Mouse (Mus musculus) CH12.LX (cell line): Measurements from ENCODE around the gene Rpn2. TPM values are rescaled to one million over a fixed set of nuclear protein-coding genes. Genes with fewer than 3 reads are reported as not detected.

ENCODE experiments used
- DNase-seq: peaks from one replicate; pipeline ENCODE4 v3.0.0-alpha.2; 2013; ENCODE audit errors: extremely low read depth
- H3K27ac ChIP-seq: 2 replicates; pipeline ENCODE4 v1.5.1; 2012; ENCODE audit warnings: low read depth, mild to moderate bottlenecking, control low read depth, moderate library complexity; ENCODE audit not compliant: insufficient read depth
- H3K27me3 ChIP-seq: replicated peaks from 2 replicates; pipeline ENCODE3; 2012; ENCODE audit warnings: inconsistent platforms
- H3K36me3 ChIP-seq, 2 experiments: replicated peaks in 1 of 2; 2 replicates each; pipeline versions ENCODE3 to v1.6.1; 2012; ENCODE audit warnings: inconsistent platforms in 1 of 2, low read length in 1 of 2, mild to moderate bottlenecking in 1 of 2, mixed read lengths in 1 of 2, moderate library complexity in 1 of 2; ENCODE audit not compliant: control insufficient read depth in 1 of 2, insufficient read depth in 1 of 2
- H3K4me1 ChIP-seq, 2 experiments: 2 replicates each; pipeline ENCODE4 v1.6.1; 2012; ENCODE audit warnings: inconsistent platforms in 1 of 2, moderate library complexity in 1 of 2; ENCODE audit not compliant: insufficient read depth in 2 of 2, control insufficient read depth in 1 of 2
- H3K4me2 ChIP-seq: 2 replicates; pipeline ENCODE4 v1.6.1; 2012; ENCODE audit warnings: low read depth, mild to moderate bottlenecking, control low read depth; ENCODE audit not compliant: poor library complexity, insufficient read depth, severe bottlenecking
- H3K4me3 ChIP-seq, 3 experiments: fragments of 150-350 bp in 1 of 3; sonication (generic) in 1 of 3; replicated peaks in 1 of 3; 2 replicates each; pipeline versions ENCODE3 to v1.5.1; 2011 to 2012; ENCODE audit warnings: low read depth in 2 of 3, low read length in 2 of 3, mild to moderate bottlenecking in 2 of 3, moderate library complexity in 2 of 3, control low read depth in 1 of 3, improper control_type of control experiment in 1 of 3, inconsistent platforms in 1 of 3, mixed read lengths in 1 of 3; ENCODE audit not compliant: poor library complexity in 1 of 3
- H3K79me2 ChIP-seq: replicated peaks from 2 replicates; pipeline ENCODE4 v1.6.1; 2012; ENCODE audit warnings: mild to moderate bottlenecking, moderate library complexity; ENCODE audit not compliant: control insufficient read depth, poor library complexity, insufficient read depth, severe bottlenecking; ENCODE audit errors: extremely low read depth
- H3K9ac ChIP-seq: 2 replicates; pipeline ENCODE4 v1.6.1; 2012; ENCODE audit warnings: low read depth, mild to moderate bottlenecking, control low read depth, moderate library complexity; ENCODE audit not compliant: insufficient read depth
- H3K9me3 ChIP-seq: replicated peaks from 2 replicates; pipeline ENCODE3; 2012; ENCODE audit warnings: low read length, inconsistent platforms, mixed read lengths
- CHD2 ChIP-seq: IDR thresholded peaks from 2 replicates; pipeline ENCODE4 v1.6.1; 2011; ENCODE audit warnings: low read length, improper control_type of control experiment
- CTCF ChIP-seq, 2 experiments: IDR thresholded peaks in 1 of 2; conservative IDR thresholded peaks in 1 of 2; 2 replicates each; pipeline ENCODE4 v1.5.1; 2011 to 2012; ENCODE audit warnings: low read depth in 2 of 2, low read length in 2 of 2, improper control_type of control experiment in 1 of 2, inconsistent platforms in 1 of 2, mild to moderate bottlenecking in 1 of 2, moderate library complexity in 1 of 2
- ELF1 ChIP-seq: IDR thresholded peaks from 2 replicates; pipeline ENCODE4 v1.6.1; 2014; ENCODE audit warnings: low read depth, mild to moderate bottlenecking, inconsistent platforms, low read length, improper control_type of control experiment
- EP300 ChIP-seq: IDR thresholded peaks from 2 replicates; pipeline ENCODE4 v1.6.1; 2011; ENCODE audit warnings: low read length, improper control_type of control experiment
- ETS1 ChIP-seq: conservative IDR thresholded peaks from 2 replicates; pipeline ENCODE4 v1.6.1; 2012; ENCODE audit warnings: low read depth, mild to moderate bottlenecking, inconsistent platforms, low read length, improper control_type of control experiment, moderate library complexity
- GABPA ChIP-seq: IDR thresholded peaks from 2 replicates; pipeline ENCODE4 v1.6.1; 2012; ENCODE audit warnings: low read depth, low read length, improper control_type of control experiment, inconsistent platforms; ENCODE audit not compliant: insufficient replicate concordance
- HCFC1 ChIP-seq: IDR thresholded peaks from 2 replicates; pipeline ENCODE4 v1.6.1; 2012; ENCODE audit warnings: low read depth, mild to moderate bottlenecking, inconsistent platforms, low read length, improper control_type of control experiment
- JUND ChIP-seq: conservative IDR thresholded peaks from 2 replicates; pipeline ENCODE4 v1.6.1; 2011; ENCODE audit warnings: low read depth, low read length, improper control_type of control experiment
- KAT2A ChIP-seq: IDR thresholded peaks from 2 replicates; pipeline ENCODE4 v1.6.1; 2012; ENCODE audit warnings: low read length, improper control_type of control experiment, inconsistent platforms; ENCODE audit not compliant: insufficient replicate concordance
- MAFK ChIP-seq: IDR thresholded peaks from 2 replicates; pipeline ENCODE4 v1.6.1; 2011; ENCODE audit warnings: low read length, improper control_type of control experiment; ENCODE audit not compliant: insufficient replicate concordance
- MAZ ChIP-seq: IDR thresholded peaks from 2 replicates; pipeline ENCODE4 v1.6.1; 2012; ENCODE audit warnings: low read depth, mild to moderate bottlenecking, inconsistent platforms, low read length, improper control_type of control experiment, moderate library complexity
- MEF2A ChIP-seq: IDR thresholded peaks from 2 replicates; pipeline ENCODE4 v1.6.1; 2014; ENCODE audit warnings: low read depth, mild to moderate bottlenecking, inconsistent platforms, low read length, improper control_type of control experiment, borderline replicate concordance
- MXI1 ChIP-seq: IDR thresholded peaks from 2 replicates; pipeline ENCODE4 v1.6.1; 2011; ENCODE audit warnings: mild to moderate bottlenecking, low read depth, low read length, improper control_type of control experiment
- MYC ChIP-seq: IDR thresholded peaks from 2 replicates; pipeline ENCODE4 v1.6.1; 2011; ENCODE audit warnings: low read depth, mild to moderate bottlenecking, improper control_type of control experiment, low read length
- NRF1 ChIP-seq: IDR thresholded peaks from 2 replicates; pipeline ENCODE4 v1.6.1; 2014; ENCODE audit warnings: low read depth, mild to moderate bottlenecking, inconsistent platforms, low read length, improper control_type of control experiment, moderate library complexity
- PAX5 ChIP-seq: IDR thresholded peaks from 2 replicates; pipeline ENCODE4 v1.6.1; 2012; ENCODE audit warnings: low read length, inconsistent platforms, mixed read lengths
- POLR2A ChIP-seq: IDR thresholded peaks from 2 replicates; pipeline ENCODE4 v1.6.1; 2011; ENCODE audit warnings: low read depth, mild to moderate bottlenecking, improper control_type of control experiment, low read length
- RAD21 ChIP-seq: IDR thresholded peaks from 2 replicates; pipeline ENCODE4 v1.6.1; 2011; ENCODE audit warnings: low read depth, mild to moderate bottlenecking, low read length, improper control_type of control experiment, moderate library complexity
- RCOR1 ChIP-seq: conservative IDR thresholded peaks from 2 replicates; pipeline ENCODE4 v1.6.1; 2012; ENCODE audit warnings: low read depth, mild to moderate bottlenecking, inconsistent platforms, low read length, improper control_type of control experiment
- SIN3A ChIP-seq: IDR thresholded peaks from 2 replicates; pipeline ENCODE4 v1.6.1; 2012; ENCODE audit warnings: low read length, improper control_type of control experiment, inconsistent platforms
- SMC3 ChIP-seq: IDR thresholded peaks from 2 replicates; pipeline ENCODE4 v1.6.1; 2011; ENCODE audit warnings: low read depth, low read length, improper control_type of control experiment
- TCF12 ChIP-seq: IDR thresholded peaks from 2 replicates; pipeline ENCODE4 v1.6.1; 2014; ENCODE audit warnings: low read depth, mild to moderate bottlenecking, inconsistent platforms, low read length, improper control_type of control experiment
- UBTF ChIP-seq: IDR thresholded peaks from 2 replicates; pipeline ENCODE4 v1.6.1; 2012; ENCODE audit warnings: low read depth, mild to moderate bottlenecking, inconsistent platforms, low read length, improper control_type of control experiment, moderate library complexity
- USF2 ChIP-seq: conservative IDR thresholded peaks from 2 replicates; pipeline ENCODE4 v1.6.1; 2011; ENCODE audit warnings: low read depth, low read length, improper control_type of control experiment
- ZC3H11A ChIP-seq: IDR thresholded peaks from 2 replicates; pipeline ENCODE4 v1.6.1; 2012; ENCODE audit warnings: low read depth, mild to moderate bottlenecking, inconsistent platforms, low read length, improper control_type of control experiment
- ZMIZ1 ChIP-seq: IDR thresholded peaks from 2 replicates; pipeline ENCODE4 v1.6.1; 2012; ENCODE audit warnings: low read depth, mild to moderate bottlenecking, inconsistent platforms, low read length, improper control_type of control experiment
- dilution Hi-C: fragments of 300-500 bp; cut with MboI; formaldehyde crosslinking; loops from 2 replicates; pipeline ENCODE4 v1.14.3; 2020; ENCODE audit warnings: low sequenced_read_pairs; ENCODE audit not compliant: extremely low pct_unique_long_range_greater_than_20kb, extremely low pct_ligation_motif_present
- in situ Hi-C: fragments of 300-500 bp; cut with MboI; formaldehyde crosslinking; loops from 3 replicates; pipeline ENCODE4 v1.14.3; 2019; ENCODE audit warnings: low sequenced_read_pairs, low pct_ligation_motif_present, low pct_unique_long_range_greater_than_20kb, mixed read lengths
- polyA plus RNA-seq: library from polyadenylated mRNA; unstranded; fragments of >175 nt; gene quantifications from 2 replicates; pipeline ENCODE4 v1.2.1, GENCODE M21; 2012; ENCODE audit warnings: low read depth; ENCODE audit not compliant: insufficient read length
- total RNA-seq, 2 experiments: library from RNA; depleted of rRNA; stranded (reverse); fragments of 300-350 nt in 1 of 2; fragments of >200 nt in 1 of 2; gene quantifications; 2 replicates each; pipeline ENCODE4 v1.2.3; 2012 to 2014

The Rpn2 gene
- total and polyA plus RNA-seq, 3 experiments = 296 to 336 (median 301) TPM

DNA sequence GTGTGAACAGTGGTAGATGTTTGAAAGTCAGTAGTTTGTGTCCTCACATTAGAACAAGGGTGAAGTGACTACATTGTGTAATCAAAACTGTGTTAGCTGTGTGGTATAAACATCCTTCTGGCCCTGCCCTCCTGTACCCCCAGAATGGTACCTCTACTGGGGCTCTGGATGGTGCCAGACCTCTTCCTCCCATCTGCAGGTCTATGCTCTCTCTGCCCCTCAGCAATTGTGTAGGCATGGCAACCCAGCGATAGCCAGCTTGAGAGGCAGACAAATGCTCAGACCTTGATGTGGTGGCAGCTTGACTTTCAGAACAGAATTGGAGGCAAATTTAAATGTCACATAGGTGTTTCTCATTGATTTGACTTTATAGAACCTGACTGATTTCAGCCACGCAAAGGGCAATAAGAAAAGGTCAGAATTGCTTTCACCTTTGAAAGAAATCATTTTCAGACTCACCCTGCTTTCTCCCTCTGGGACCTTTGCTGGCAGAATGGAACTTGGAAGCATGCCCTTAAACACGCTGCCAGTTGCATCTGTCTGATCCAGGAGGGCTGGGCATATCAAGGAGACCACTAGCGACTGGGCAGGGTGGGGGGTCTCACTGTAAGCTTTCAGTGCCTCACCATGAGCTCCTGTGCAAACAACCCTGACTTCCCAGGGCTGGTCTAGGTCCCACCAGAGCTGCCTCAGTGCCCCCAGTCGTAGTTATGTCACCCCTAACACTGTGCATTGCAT lies 43.4 kb downstream of the Rpn2 start:
- in situ Hi-C loops = no loop called here
- TF ChIP-seq UBTF (no peak), NRF1 (no peak), MAZ (no peak), ELF1 (no peak), RAD21 (no peak), RCOR1 (no peak), TCF12 (no peak), EP300 (no peak), SIN3A (no peak), ZMIZ1 (no peak), MYC (no peak), USF2 (no peak), CHD2 (no peak), MXI1 (no peak), ZC3H11A (no peak), POLR2A (no peak)
- Histone ChIP-seq H3K9ac (no peak overlapping the region), H3K79me2 (no peaks in the 10 kb centered on the region), H3K36me3 (peaks cover 79 to 94% of the 10 kb centered on the region in 2 experiments), H3K27ac (no peak overlapping the region), H3K4me2 (no peak overlapping the region), H3K9me3 (no peaks in the 10 kb centered on the region), H3K4me1 (no peaks in the 10 kb centered on the region), H3K27me3 (no peaks in the 10 kb centered on the region), H3K4me3 (no peak overlapping the region)
- dilution Hi-C loops = no loop called here
- no peak for DNase-seq

DNA sequence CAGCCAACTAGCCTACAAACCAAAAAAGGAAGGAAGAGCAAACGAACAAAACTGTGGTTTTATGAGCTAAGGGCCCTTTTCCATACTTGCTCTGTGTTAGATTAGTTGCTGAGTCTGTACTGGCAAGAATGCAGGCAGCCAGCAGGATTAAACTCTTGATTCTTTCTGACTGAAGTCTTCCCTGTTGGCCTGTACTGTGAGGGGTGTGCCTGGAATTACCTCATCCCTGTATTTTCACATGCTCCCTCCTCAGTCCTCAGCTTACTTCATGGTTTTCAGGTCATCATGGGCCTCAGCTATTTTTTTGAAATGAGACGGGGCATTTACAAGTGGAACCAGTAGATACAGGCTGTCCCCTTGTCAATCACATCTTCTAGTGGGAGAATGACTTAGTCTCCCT lies 46.4 kb downstream of the Rpn2 start:
- dilution Hi-C loops (no loop called here), in situ Hi-C loops (no loop called here)
- H3K9ac ChIP-seq = no peak overlapping the region
- no peak overlapping the region for H3K4me2 ChIP-seq
- no peak for TF ChIP-seq MEF2A
- no peak for TF ChIP-seq ETS1
- no peak for TF ChIP-seq JUND
- TF ChIP-seq KAT2A = no peak
- TF ChIP-seq CTCF (conservative IDR thresholded peaks at IDR 0.05 in 1 of 2, IDR thresholded peaks at IDR 0.05 in 1 of 2; ENCODE audit: low read depth in 2 of 2, low read length in 2 of 2) = no peak
- no peak for TF ChIP-seq PAX5
- no peak for TF ChIP-seq MAFK
- no peak for TF ChIP-seq POLR2A
- TF ChIP-seq SMC3 = no peak
- no peak for TF ChIP-seq SIN3A
- no peak for TF ChIP-seq RAD21
- no peak for TF ChIP-seq GABPA
- TF ChIP-seq HCFC1 = no peak
- no peaks in the 10 kb centered on the region for H3K9me3 ChIP-seq
- H3K27ac ChIP-seq = no peak overlapping the region
- H3K36me3 ChIP-seq = peaks cover 63 to 96% of the 10 kb centered on the region in 2 experiments
- no peak overlapping the region for H3K4me3 ChIP-seq
- no peaks in the 10 kb centered on the region for H3K4me1 ChIP-seq
- no peaks in the 10 kb centered on the region for H3K79me2 ChIP-seq
- DNase-seq = no peak
- H3K27me3 ChIP-seq = no peaks in the 10 kb centered on the region
